Mouse (Mus musculus) thymus, adult 2 months (tissue): ENCODE measurements at regions not wholly inside any gene's neighbourhood (a gene's known extent, or its start where the extent isn't known, plus 50 kb on each side); places are given as distances from the start of the nearest gene placed in this dataset.

Source experiments
- CTCF ChIP-seq: fragments of 200-500 bp; IDR thresholded peaks from 2 replicates; pipeline ENCODE4 v1.5.1; 2012; ENCODE audit warnings: mild to moderate bottlenecking, control low read depth, low read length, moderate library complexity, borderline replicate concordance; ENCODE audit not compliant: control insufficient read depth, poor library complexity, insufficient read depth; ENCODE audit errors: extremely low read depth
- POLR2A ChIP-seq: fragments of 200-500 bp; IDR thresholded peaks from 2 replicates; pipeline ENCODE4 v1.6.1; 2012; ENCODE audit warnings: mild to moderate bottlenecking, low read length, control low read depth, moderate library complexity; ENCODE audit not compliant: control insufficient read depth, poor library complexity, insufficient read depth; ENCODE audit errors: extremely low read depth

DNA sequence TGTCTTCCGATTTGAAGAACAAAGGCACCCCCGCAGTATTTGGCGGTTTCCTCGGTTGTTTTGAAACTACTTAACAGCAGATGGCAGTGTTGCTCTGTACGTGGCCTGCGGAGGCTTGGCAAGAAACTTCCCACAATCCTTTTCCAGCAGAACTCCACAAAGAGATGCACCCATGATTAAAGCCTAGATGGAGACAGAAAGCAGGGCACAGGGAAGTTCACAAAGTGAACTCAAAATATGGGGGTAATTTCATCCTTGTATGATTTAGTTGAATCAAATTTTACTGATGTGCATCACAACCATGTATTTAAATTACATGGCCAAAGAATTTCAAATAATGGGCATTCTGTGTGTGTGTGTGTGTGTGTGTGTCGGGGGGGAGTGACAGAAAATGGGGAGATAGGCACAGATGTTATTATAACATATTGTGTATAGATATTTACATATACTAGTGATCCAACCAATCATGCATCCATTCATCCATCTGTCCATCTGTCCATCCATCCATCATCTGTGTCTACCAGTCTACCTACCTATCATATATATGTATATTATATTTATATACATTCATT is 97.5 kb downstream of the Otol1 start:
- TF ChIP-seq CTCF = no peak
- TF ChIP-seq POLR2A = no peak
